Mouse (Mus musculus): ENCODE measurements around the gene Stat5a. TPM values are rescaled to one million over a fixed set of nuclear protein-coding genes. Genes with fewer than 3 reads are reported as not detected.

Stat5a gene
- polyA plus RNA-seq, 1 experiment from 2014 or later = 10.0 TPM

GRCm38 (mm10) chr11:100824496-100824895 lies 34.7 kb upstream of the Stat5a start:
- Histone ChIP-seq H3K4me3 (ENCODE audit: inconsistent target) (no peak overlapping the region), H3K79me2 (ENCODE audit: inconsistent target) (peaks cover 100% of the 10 kb centered on the region), H3K27ac (no peak overlapping the region), H3K36me3 (ENCODE audit: inconsistent target) (no peaks in the 10 kb centered on the region)
- 72% methylated on average over 7 of the region's 7 CpGs for WGBS (ENCODE audit: missing documents)

- Histone ChIP-seq H3K36me3 (ENCODE audit: inconsistent target) (no peaks in the 10 kb centered on the region), H3K27ac (no peak overlapping the region), H3K4me3 (ENCODE audit: inconsistent target) (no peak overlapping the region), H3K79me2 (ENCODE audit: inconsistent target) (peaks cover 100% of the 10 kb centered on the region)
- WGBS (ENCODE audit: missing documents) = 54% methylated on average over 9 of the region's 9 CpGs
Measured at GRCm38 (mm10) chr11:100825451-100825850, 33.7 kb upstream of the Stat5a start.

- peak overlapping the region; percentile 52 for H3K27ac ChIP-seq
- H3K36me3 ChIP-seq (ENCODE audit: inconsistent target) = no peaks in the 10 kb centered on the region
- H3K4me3 ChIP-seq (ENCODE audit: inconsistent target) = no peak overlapping the region
- H3K79me2 ChIP-seq (ENCODE audit: inconsistent target) = peaks cover 100% of the 10 kb centered on the region
- 26% methylated on average over 13 of the region's 13 CpGs for WGBS (ENCODE audit: missing documents)
Measured at GRCm38 (mm10) chr11:100826161-100826866, 32.8 kb upstream of the Stat5a start.

GRCm38 (mm10) chr11:100828676-100829151 lies 30.4 kb upstream of the Stat5a start:
- Histone ChIP-seq H3K36me3 (ENCODE audit: inconsistent target) (no peaks in the 10 kb centered on the region), H3K79me2 (ENCODE audit: inconsistent target) (peaks cover 100% of the 10 kb centered on the region), H3K4me3 (ENCODE audit: inconsistent target) (no peak overlapping the region), H3K27ac (no peak overlapping the region)
- 21% methylated on average over 10 of the region's 10 CpGs for WGBS (ENCODE audit: missing documents)

- H3K79me2 ChIP-seq (ENCODE audit: inconsistent target) = peaks cover 100% of the 10 kb centered on the region
- 92% methylated on average over 12 of the region's 12 CpGs for WGBS (ENCODE audit: missing documents)
- no peaks in the 10 kb centered on the region for H3K36me3 ChIP-seq (ENCODE audit: inconsistent target)
- no peak overlapping the region for H3K4me3 ChIP-seq (ENCODE audit: inconsistent target)
- no peak overlapping the region for H3K27ac ChIP-seq
Measured at GRCm38 (mm10) chr11:100829691-100830090, 29.5 kb upstream of the Stat5a start.

- Histone ChIP-seq H3K36me3 (ENCODE audit: inconsistent target) (no peaks in the 10 kb centered on the region), H3K27ac (no peak overlapping the region), H3K79me2 (ENCODE audit: inconsistent target) (peaks cover 100% of the 10 kb centered on the region), H3K4me3 (ENCODE audit: inconsistent target) (no peak overlapping the region)
- 86% methylated on average over 10 of the region's 10 CpGs for WGBS (ENCODE audit: missing documents)
Measured at GRCm38 (mm10) chr11:100831396-100831795, 27.8 kb upstream of the Stat5a start.

- Histone ChIP-seq H3K27ac (no peak overlapping the region), H3K4me3 (ENCODE audit: inconsistent target) (no peak overlapping the region), H3K79me2 (ENCODE audit: inconsistent target) (peaks cover 100% of the 10 kb centered on the region), H3K36me3 (ENCODE audit: inconsistent target) (no peaks in the 10 kb centered on the region)
- WGBS (ENCODE audit: missing documents) = 66% methylated on average over 7 of the region's 7 CpGs
Measured at GRCm38 (mm10) chr11:100833466-100833865, 25.7 kb upstream of the Stat5a start.

- Histone ChIP-seq H3K27ac (no peak overlapping the region), H3K4me3 (ENCODE audit: inconsistent target) (no peak overlapping the region)
- 97% methylated on average over 9 of the region's 9 CpGs for WGBS (ENCODE audit: missing documents)
Measured at GRCm38 (mm10) chr11:100836923-100837702, 22.0 kb upstream of the Stat5a start.

GRCm38 (mm10) chr11:100838894-100839293 lies 20.3 kb upstream of the Stat5a start:
- H3K36me3 ChIP-seq (ENCODE audit: inconsistent target) = no peaks in the 10 kb centered on the region
- peaks cover 100% of the 10 kb centered on the region for H3K79me2 ChIP-seq (ENCODE audit: inconsistent target)
- no peak overlapping the region for H3K4me3 ChIP-seq (ENCODE audit: inconsistent target)
- WGBS (ENCODE audit: missing documents) = 92% methylated on average over 8 of the region's 9 CpGs
- H3K27ac ChIP-seq = no peak overlapping the region

More at GRCm38 (mm10) chr11:100836923-100837702, 22.0 kb upstream of the Stat5a start:
- H3K36me3 ChIP-seq (ENCODE audit: inconsistent target) = no peaks in the 10 kb centered on the region
- peaks cover 100% of the 10 kb centered on the region for H3K79me2 ChIP-seq (ENCODE audit: inconsistent target)

GRCm38 (mm10) chr11:100839523-100839922 lies 19.6 kb upstream of the Stat5a start:
- no peaks in the 10 kb centered on the region for H3K36me3 ChIP-seq (ENCODE audit: inconsistent target)
- H3K27ac ChIP-seq = no peak overlapping the region
- H3K79me2 ChIP-seq (ENCODE audit: inconsistent target) = peaks cover 100% of the 10 kb centered on the region
- 85% methylated on average over 8 of the region's 8 CpGs for WGBS (ENCODE audit: missing documents)
- H3K4me3 ChIP-seq (ENCODE audit: inconsistent target) = no peak overlapping the region

- Histone ChIP-seq H3K27ac (no peak overlapping the region), H3K4me3 (ENCODE audit: inconsistent target) (no peak overlapping the region), H3K36me3 (ENCODE audit: inconsistent target) (no peaks in the 10 kb centered on the region), H3K79me2 (ENCODE audit: inconsistent target) (peaks cover 100% of the 10 kb centered on the region)
- WGBS (ENCODE audit: missing documents) = 8% methylated on average over 12 of the region's 12 CpGs
Measured at GRCm38 (mm10) chr11:100840866-100841265, 18.3 kb upstream of the Stat5a start.

- 92% methylated on average over 7 of the region's 7 CpGs for WGBS (ENCODE audit: missing documents)
- Histone ChIP-seq H3K79me2 (ENCODE audit: inconsistent target) (peaks cover 100% of the 10 kb centered on the region), H3K36me3 (ENCODE audit: inconsistent target) (no peaks in the 10 kb centered on the region), H3K4me3 (ENCODE audit: inconsistent target) (no peak overlapping the region), H3K27ac (no peak overlapping the region)
Measured at GRCm38 (mm10) chr11:100842025-100842424, 17.1 kb upstream of the Stat5a start.

- Histone ChIP-seq H3K4me3 (ENCODE audit: inconsistent target) (no peak overlapping the region), H3K27ac (no peak overlapping the region), H3K79me2 (ENCODE audit: inconsistent target) (peaks cover 100% of the 10 kb centered on the region), H3K36me3 (ENCODE audit: inconsistent target) (no peaks in the 10 kb centered on the region)
- 80% methylated on average over 8 of the region's 8 CpGs for WGBS (ENCODE audit: missing documents)
Measured at GRCm38 (mm10) chr11:100843070-100843669, 16.0 kb upstream of the Stat5a start.

- H3K36me3 ChIP-seq (ENCODE audit: inconsistent target) = no peaks in the 10 kb centered on the region
- H3K79me2 ChIP-seq (ENCODE audit: inconsistent target) = peaks cover 100% of the 10 kb centered on the region
- no peak overlapping the region for H3K4me3 ChIP-seq (ENCODE audit: inconsistent target)
- H3K27ac ChIP-seq = no peak overlapping the region
- WGBS (ENCODE audit: missing documents) = 95% methylated on average over 4 of the region's 4 CpGs
Measured at GRCm38 (mm10) chr11:100844121-100844520, 15.0 kb upstream of the Stat5a start.

- Histone ChIP-seq H3K4me3 (ENCODE audit: inconsistent target) (no peak overlapping the region), H3K27ac (no peak overlapping the region), H3K36me3 (ENCODE audit: inconsistent target) (no peaks in the 10 kb centered on the region), H3K79me2 (ENCODE audit: inconsistent target) (peaks cover 92% of the 10 kb centered on the region)
- 69% methylated on average over 6 of the region's 6 CpGs for WGBS (ENCODE audit: missing documents)
Measured at GRCm38 (mm10) chr11:100845793-100846192, 13.4 kb upstream of the Stat5a start.
